In genomic region chr8:9051699-9052098, GRCm38 (mm10) we compare ENCODE assay signal across 10 mouse cellular contexts.
DNase-seq lines count a peak whose midpoint lies in the region; ATAC-seq lines count a peak whose summit lies in the region.
"Had no signal": no experiment of that assay in that cellular context is flagged by ENCODE, and none has a peak within 500 bp of the region (broad histone marks: within the 10 kb centered on the region; RNA-seq: fewer than 3 reads in every experiment).

No protein-coding gene starts in this region.

- peak; percentile 8 to 11 for DNase-seq in left cerebral cortex, adult 18-20 months (ENCODE audit: low spot score in 2 of 2)
- no peak for DNase-seq in left cerebral cortex, adult 11 months (ENCODE audit: low spot score)
- DNase-seq in heart, embryonic 10.5 days (ENCODE audit: low spot score) = no peak
- peak; percentile 33 to 41 for DNase-seq in layer of hippocampus, postnatal 14 days (ENCODE audit: low spot score in 2 of 2)
- DNase-seq in right cerebral cortex, postnatal 25 days = peak; percentile 36
- no peak for DNase-seq in adrenal gland, postnatal 14 days
- no peak for DNase-seq in adrenal gland, postnatal 25 days

- no peak overlapping the region; the same call in 1 of the 2 replicates for H3K27ac ChIP-seq in heart, embryonic 10.5 days
- H3K27ac ChIP-seq: embryonic facial prominence, embryonic 15.5 days had no signal

- peaks cover 24% of the 10 kb centered on the region for H3K4me1 ChIP-seq in heart, embryonic 10.5 days

- no peaks in the 10 kb centered on the region for H3K9me3 ChIP-seq in heart, embryonic 10.5 days
- H3K9me3 ChIP-seq: embryonic facial prominence, embryonic 15.5 days had no signal

- H3K27me3 ChIP-seq in heart, embryonic 10.5 days (ENCODE audit: insufficient read depth, poor library complexity, severe bottlenecking) = no peaks in the 10 kb centered on the region
- H3K27me3 ChIP-seq: embryonic facial prominence, embryonic 15.5 days had no signal

- H3K4me3 ChIP-seq in heart, embryonic 10.5 days = peak overlapping the region; percentile 27
- H3K4me3 ChIP-seq: embryonic facial prominence, embryonic 15.5 days had no signal

- H3K36me3 ChIP-seq in heart, embryonic 10.5 days = no peaks in the 10 kb centered on the region
- H3K36me3 ChIP-seq: embryonic facial prominence, embryonic 15.5 days had no signal

- ATAC-seq in inflammation-experienced regulatory T-cells, adult 6 months = no peak
- ATAC-seq: Patski had no signal

- WGBS in heart, embryonic 10.5 days = 46% methylated on average over 10 of the region's 10 CpGs

Comparison
In these comparisons a context has a peak if more than half of its experiments do, and no peak if none do; other contexts are left out.
1. DNase-seq: peak in left cerebral cortex, adult 18-20 months (2 of 2), layer of hippocampus, postnatal 14 days (2 of 2) and right cerebral cortex, postnatal 25 days (single experiment); none in left cerebral cortex, adult 11 months (single experiment), heart, embryonic 10.5 days (single experiment), adrenal gland, postnatal 14 days (single experiment) and adrenal gland, postnatal 25 days (single experiment).